ENCODE assay signal across 9 mouse cellular contexts in genomic region chr6:91114716-91115115, GRCm38 (mm10). TPM values are rescaled to one million over a fixed set of nuclear protein-coding genes. Genes with fewer than 3 reads are reported as not detected.
A peak's percentile ranks its signal among the peaks of the same experiment; 100 is the strongest.
DNase-seq lines count a peak whose midpoint lies in the region; ATAC-seq and TF ChIP-seq lines count a peak whose summit lies in the region.
"Had no signal": no experiment of that assay in that cellular context is flagged by ENCODE, and none has a peak within 500 bp of the region (broad histone marks: within the 10 kb centered on the region; RNA-seq: fewer than 3 reads in every experiment).

No protein-coding gene starts in this region.

- no peaks in the 10 kb centered on the region for H3K9me3 ChIP-seq in embryonic facial prominence, embryonic 14.5 days (ENCODE audit: control insufficient read depth, low read length)
- no peaks in the 10 kb centered on the region for H3K9me3 ChIP-seq in embryonic facial prominence, embryonic 10.5 days
- no peaks in the 10 kb centered on the region for H3K9me3 ChIP-seq in lung, embryonic 16.5 days (ENCODE audit: control insufficient read depth, low read length)
- no peaks in the 10 kb centered on the region for H3K9me3 ChIP-seq in lung, postnatal 0 days (ENCODE audit: low read length)
- no peaks in the 10 kb centered on the region for H3K9me3 ChIP-seq in hindbrain, embryonic 16.5 days (ENCODE audit: control insufficient read depth, low read length)

- peaks cover 5% of the 10 kb centered on the region for H3K27me3 ChIP-seq in embryonic facial prominence, embryonic 14.5 days (replicated peaks; ENCODE audit: control insufficient read depth, insufficient read depth, low read length)
- H3K27me3 ChIP-seq in embryonic facial prominence, embryonic 10.5 days (replicated peaks; ENCODE audit: low read depth, poor library complexity, severe bottlenecking) = peaks cover 40% of the 10 kb centered on the region
- H3K27me3 ChIP-seq in lung, embryonic 16.5 days (ENCODE audit: control insufficient read depth, insufficient read depth, low read depth, low read length) = no peaks in the 10 kb centered on the region; the same call in 1 of the 2 replicates
- H3K27me3 ChIP-seq in lung, postnatal 0 days (replicated peaks; ENCODE audit: insufficient read depth, low read length) = no peaks in the 10 kb centered on the region
- H3K27me3 ChIP-seq in hindbrain, embryonic 16.5 days (replicated peaks; ENCODE audit: control insufficient read depth, insufficient read depth, low read length) = no peaks in the 10 kb centered on the region
- no peaks in the 10 kb centered on the region for H3K27me3 ChIP-seq in small intestine, adult 2 months (ENCODE audit: control insufficient read depth, insufficient read depth, low read length)

- no peak overlapping the region for H3K9ac ChIP-seq in embryonic facial prominence, embryonic 14.5 days (ENCODE audit: low read depth, low read length)
- H3K9ac ChIP-seq in lung, embryonic 16.5 days (ENCODE audit: low read length) = no peak overlapping the region
- H3K9ac ChIP-seq in lung, postnatal 0 days (replicated peaks; ENCODE audit: low read depth) = no peak overlapping the region
- H3K9ac ChIP-seq in hindbrain, embryonic 16.5 days (ENCODE audit: low read depth, low read length) = no peak overlapping the region

- no peak overlapping the region for H3K4me3 ChIP-seq in embryonic facial prominence, embryonic 14.5 days (ENCODE audit: low read depth, low read length)
- H3K4me3 ChIP-seq in embryonic facial prominence, embryonic 10.5 days = no peak overlapping the region
- no peak overlapping the region for H3K4me3 ChIP-seq in lung, embryonic 16.5 days (ENCODE audit: low read length)
- no peak overlapping the region for H3K4me3 ChIP-seq in lung, postnatal 0 days (ENCODE audit: low read depth, low read length)
- H3K4me3 ChIP-seq in hindbrain, embryonic 16.5 days (ENCODE audit: low read length) = no peak overlapping the region
- no peak overlapping the region for H3K4me3 ChIP-seq in small intestine, adult 2 months (ENCODE audit: low read depth, low read length)

- TF ChIP-seq POLR2A in small intestine, adult 2 months (IDR thresholded peaks at IDR 0.05; ENCODE audit: low read depth, low read length) = no peak

- peak; percentile 44 for DNase-seq in embryonic facial prominence, embryonic 14.5 days (ENCODE audit: low spot score)
- DNase-seq in embryonic facial prominence, embryonic 10.5 days (ENCODE audit: low spot score) = no peak
- DNase-seq in lung, postnatal 0 days (ENCODE audit: low spot score) = no peak
- no peak for DNase-seq in layer of hippocampus, adult 18-20 months (ENCODE audit: low spot score in 2 of 2)
- no peak for DNase-seq in left cerebral cortex, adult 9 months (ENCODE audit: low spot score in 2 of 2)
- DNase-seq: kidney, adult 11 months had no signal

- H3K4me1 ChIP-seq in embryonic facial prominence, embryonic 14.5 days (ENCODE audit: control insufficient read depth, insufficient read depth, low read length) = peaks cover 6% of the 10 kb centered on the region; the same call in 1 of the 2 replicates
- H3K4me1 ChIP-seq in embryonic facial prominence, embryonic 10.5 days = peaks cover 40% of the 10 kb centered on the region
- peaks cover 14% of the 10 kb centered on the region for H3K4me1 ChIP-seq in lung, embryonic 16.5 days (replicated peaks; ENCODE audit: control insufficient read depth, insufficient read depth, low read length)
- peaks cover 10% of the 10 kb centered on the region for H3K4me1 ChIP-seq in lung, postnatal 0 days (ENCODE audit: insufficient read depth, low read depth, low read length)
- peaks cover 25% of the 10 kb centered on the region for H3K4me1 ChIP-seq in hindbrain, embryonic 16.5 days (ENCODE audit: control insufficient read depth, insufficient read depth, low read depth, low read length)
- H3K4me1 ChIP-seq in small intestine, adult 2 months (ENCODE audit: control insufficient read depth, insufficient read depth, insufficient read length, low read length) = peaks cover 22% of the 10 kb centered on the region

- H3K36me3 ChIP-seq in embryonic facial prominence, embryonic 14.5 days (ENCODE audit: control insufficient read depth, insufficient read depth, low read length) = no peaks in the 10 kb centered on the region
- H3K36me3 ChIP-seq in embryonic facial prominence, embryonic 10.5 days (replicated peaks) = no peaks in the 10 kb centered on the region
- no peaks in the 10 kb centered on the region for H3K36me3 ChIP-seq in lung, embryonic 16.5 days (ENCODE audit: control insufficient read depth, insufficient read depth, low read length)
- no peaks in the 10 kb centered on the region for H3K36me3 ChIP-seq in lung, postnatal 0 days (ENCODE audit: insufficient read depth, low read length)
- H3K36me3 ChIP-seq in hindbrain, embryonic 16.5 days (ENCODE audit: control insufficient read depth, insufficient read depth, low read length) = no peaks in the 10 kb centered on the region
- H3K36me3 ChIP-seq in small intestine, adult 2 months (ENCODE audit: control insufficient read depth, insufficient read depth, low read length) = no peaks in the 10 kb centered on the region

- no peak for TF ChIP-seq CTCF in lung, postnatal 0 days (IDR thresholded peaks at IDR 0.05)
- TF ChIP-seq CTCF in small intestine, adult 2 months (IDR thresholded peaks at IDR 0.05; ENCODE audit: extremely low read depth, insufficient read length, insufficient replicate concordance, low read depth, low read length) = no peak

- no peak overlapping the region for H3K27ac ChIP-seq in embryonic facial prominence, embryonic 14.5 days (replicated peaks; ENCODE audit: low read depth, low read length)
- no peak overlapping the region for H3K27ac ChIP-seq in embryonic facial prominence, embryonic 10.5 days (replicated peaks)
- peak overlapping the region; percentile 4; the same call in 1 of the 2 replicates for H3K27ac ChIP-seq in lung, embryonic 16.5 days (ENCODE audit: low read length)
- H3K27ac ChIP-seq in lung, postnatal 0 days (ENCODE audit: low read length) = no peak overlapping the region
- no peak overlapping the region for H3K27ac ChIP-seq in hindbrain, embryonic 16.5 days (ENCODE audit: low read depth, low read length)
- H3K27ac ChIP-seq in small intestine, adult 2 months (ENCODE audit: insufficient read depth, low read depth, low read length) = peak overlapping the region; percentile 22; the same call in 1 of the 2 replicates

- TF ChIP-seq EP300 in lung, postnatal 0 days (IDR thresholded peaks at IDR 0.05) = no peak

- 36% methylated on average over 2 of the region's 2 CpGs for WGBS in embryonic facial prominence, embryonic 14.5 days
- WGBS in embryonic facial prominence, embryonic 10.5 days = 55% methylated on average over 2 of the region's 2 CpGs
- 12% methylated on average over 2 of the region's 2 CpGs for WGBS in lung, embryonic 16.5 days
- WGBS in lung, postnatal 0 days = 20% methylated on average over 2 of the region's 2 CpGs
- 35% methylated on average over 2 of the region's 2 CpGs for WGBS in hindbrain, embryonic 16.5 days
- WGBS in small intestine, adult 2 months = 55% methylated on average over 2 of the region's 2 CpGs

- no peak overlapping the region for H3K4me2 ChIP-seq in embryonic facial prominence, embryonic 14.5 days (ENCODE audit: low read depth, low read length)
- H3K4me2 ChIP-seq in lung, embryonic 16.5 days (ENCODE audit: low read depth, low read length) = peak overlapping the region; percentile 26; the same call in 1 of the 2 replicates
- no peak overlapping the region for H3K4me2 ChIP-seq in lung, postnatal 0 days (replicated peaks; ENCODE audit: low read depth, low read length)
- peak overlapping the region; percentile 72 for H3K4me2 ChIP-seq in hindbrain, embryonic 16.5 days (ENCODE audit: low read length)

- ATAC-seq in embryonic facial prominence, embryonic 14.5 days (ENCODE audit: low read depth) = no peak
- no peak for ATAC-seq in lung, embryonic 16.5 days (ENCODE audit: low read depth)
- ATAC-seq in lung, postnatal 0 days = no peak
- no peak for ATAC-seq in hindbrain, embryonic 16.5 days

RNA-seq across cellular contexts. Expression of gene Nup210, which starts 1.9 kb away (rescaled TPM):
- 13.1 and 16.2 TPM in 2 replicates for polyA plus RNA-seq in embryonic facial prominence, embryonic 14.5 days (2014; fragmentation: Nextera tagmentation; extraction: Ambion mirVana)
- polyA plus RNA-seq in embryonic facial prominence, embryonic 10.5 days (2016; fragmentation: Nextera tagmentation; extraction: Ambion mirVana) = 15.8 and 17.3 TPM in 2 replicates
- polyA plus RNA-seq in lung, embryonic 16.5 days (2015; fragmentation: Nextera tagmentation; extraction: Ambion mirVana) = 27.8 and 29.0 TPM in 2 replicates
- polyA plus RNA-seq in lung, postnatal 0 days (2015; fragmentation: Nextera tagmentation; extraction: Ambion mirVana) = 5.8 and 7.0 TPM in 2 replicates
- 15.0 and 21.2 TPM in 2 replicates for polyA plus RNA-seq in hindbrain, embryonic 16.5 days (2015; fragmentation: Nextera tagmentation; extraction: Ambion mirVana)
- polyA plus RNA-seq in small intestine, adult 2 months (2012; rRNA removed) = 25.9 and 28.9 TPM in 2 replicates
- 10 to 100 TPM; 16.2 to 17.5 TPM for total RNA-seq in layer of hippocampus, adult 18-20 months (2021)

RNA-seq across cellular contexts. Expression of gene Hdac11, which starts 41.7 kb away (rescaled TPM):
- polyA plus RNA-seq in embryonic facial prominence, embryonic 14.5 days (2014; fragmentation: Nextera tagmentation; extraction: Ambion mirVana) = 15.4 and 15.7 TPM in 2 replicates
- polyA plus RNA-seq in embryonic facial prominence, embryonic 10.5 days (2016; fragmentation: Nextera tagmentation; extraction: Ambion mirVana) = 8.6 and 9.8 TPM in 2 replicates
- 6.4 and 7.7 TPM in 2 replicates for polyA plus RNA-seq in lung, embryonic 16.5 days (2015; fragmentation: Nextera tagmentation; extraction: Ambion mirVana)
- 3.8 and 3.9 TPM in 2 replicates for polyA plus RNA-seq in lung, postnatal 0 days (2015; fragmentation: Nextera tagmentation; extraction: Ambion mirVana)
- polyA plus RNA-seq in hindbrain, embryonic 16.5 days (2015; fragmentation: Nextera tagmentation; extraction: Ambion mirVana) = 50.1 and 53.5 TPM in 2 replicates
- 13.4 and 24.0 TPM in 2 replicates for polyA plus RNA-seq in small intestine, adult 2 months (2012; rRNA removed)
- 100 to 1,000 TPM; 169 to 174 TPM for total RNA-seq in layer of hippocampus, adult 18-20 months (2021)

Comparison
In these comparisons a context has a peak if more than half of its experiments do, and no peak if none do; other contexts are left out.
1. H3K27ac ChIP-seq: peak in lung, embryonic 16.5 days (single experiment) and small intestine, adult 2 months (single experiment); none in embryonic facial prominence, embryonic 14.5 days (single experiment), embryonic facial prominence, embryonic 10.5 days (single experiment), lung, postnatal 0 days (single experiment) and hindbrain, embryonic 16.5 days (single experiment).
2. H3K4me2 ChIP-seq: peak in lung, embryonic 16.5 days (single experiment) and hindbrain, embryonic 16.5 days (single experiment); none in embryonic facial prominence, embryonic 14.5 days (single experiment) and lung, postnatal 0 days (single experiment).